In genomic region chr5:100217178-100218035, GRCm38 (mm10) we compare ENCODE assay signal across 9 mouse cellular contexts. TPM values are rescaled to one million over a fixed set of nuclear protein-coding genes. Genes with fewer than 3 reads are reported as not detected.
DNase-seq lines count a peak whose midpoint lies in the region; ATAC-seq and TF ChIP-seq lines count a peak whose summit lies in the region.
"Had no signal": no experiment of that assay in that cellular context is flagged by ENCODE, and none has a peak within 500 bp of the region (broad histone marks: within the 10 kb centered on the region; RNA-seq: fewer than 3 reads in every experiment).

No protein-coding gene starts in this region.

- ATAC-seq in granulocyte monocyte progenitor cell, adult 5-6 weeks (replicated peaks; ENCODE audit: poor library complexity, severe bottlenecking) = peak; percentile 89
- ATAC-seq in megakaryocyte progenitor cell, adult 5-6 weeks (replicated peaks; ENCODE audit: poor library complexity) = peak; percentile 87
- ATAC-seq in erythroid progenitor cell, adult 5-6 weeks (replicated peaks; ENCODE audit: low FRiP score, poor library complexity, severe bottlenecking) = no peak

- intact Hi-C loops in heart, postnatal 36 days (cut with DNase I) = no loop called here

- 27% methylated on average over 17 of the region's 17 CpGs for WGBS in heart, embryonic 10.5 days

- H3K4me1 ChIP-seq in heart, embryonic 10.5 days = peaks cover 39% of the 10 kb centered on the region
- peaks cover 3 to 12% of the 10 kb centered on the region in 2 experiments; a peak in 3 of 4 replicates for H3K4me1 ChIP-seq in ES-E14 (ENCODE audit: control insufficient read depth in 2 of 2, insufficient read depth in 2 of 2, low read length in 2 of 2, poor library complexity in 1 of 2)

- H3K36me3 ChIP-seq in heart, embryonic 10.5 days = no peaks in the 10 kb centered on the region
- H3K36me3 ChIP-seq in ES-E14 (ENCODE audit: control insufficient read depth, insufficient read depth, low read length, poor library complexity, severe bottlenecking) = no peaks in the 10 kb centered on the region
- H3K36me3 ChIP-seq: G1E had no signal

- H3K4me3 ChIP-seq in heart, embryonic 10.5 days = peak overlapping the region; percentile 31; the same call in 1 of the 2 replicates
- H3K4me3 ChIP-seq in ES-E14 (ENCODE audit: insufficient read depth in 1 of 2, low read depth in 1 of 2, low read length in 2 of 2, poor library complexity in 1 of 2, severe bottlenecking in 1 of 2) = peak overlapping the region; percentile 1 to 17; a peak in 2 of 4 replicates

- H3K27ac ChIP-seq in heart, embryonic 10.5 days = peak overlapping the region; percentile 56; the same call in 1 of the 2 replicates
- H3K27ac ChIP-seq in ES-E14 (ENCODE audit: insufficient read depth, low read depth, low read length, poor library complexity, severe bottlenecking) = no peak overlapping the region

- H3K27me3 ChIP-seq in heart, embryonic 10.5 days (ENCODE audit: insufficient read depth, poor library complexity, severe bottlenecking) = peaks cover 3% of the 10 kb centered on the region; the same call in 1 of the 2 replicates

- no peaks in the 10 kb centered on the region for H3K9me3 ChIP-seq in heart, embryonic 10.5 days
- H3K9me3 ChIP-seq in ES-E14 (ENCODE audit: control insufficient read depth, insufficient read depth, low read depth, low read length) = no peaks in the 10 kb centered on the region

- H3K9ac ChIP-seq in ES-E14 (ENCODE audit: insufficient read depth, low read depth, low read length, poor library complexity, severe bottlenecking) = no peak overlapping the region

- in situ Hi-C loops in ES-E14 (cut with MboI; ENCODE audit: low sequenced_read_pairs in 2 of 2, unreplicated experiment in 2 of 2) = no loop called here

- no peak for DNase-seq in heart, embryonic 10.5 days (ENCODE audit: low spot score)
- no peak for DNase-seq in heart, postnatal 36 days
- peak; percentile 39 for DNase-seq in ES-E14 (ENCODE audit: low read depth, low spot score)
- no peak for DNase-seq in layer of hippocampus, adult 9-10 months (ENCODE audit: low spot score)
- no peak for DNase-seq in ovary, postnatal 36 days (ENCODE audit: low spot score)

TF ChIP-seq in ES-E14, 5 proteins besides CTCF, POLR2A, EP300 and RAD21:
- TF ChIP-seq ZC3H11A (IDR thresholded peaks at IDR 0.05; ENCODE audit: borderline replicate concordance, low read depth, low read length) (no peak), HCFC1 (IDR thresholded peaks at IDR 0.05; ENCODE audit: borderline replicate concordance, insufficient read depth, low read length) (no peak), MAFK (IDR thresholded peaks at IDR 0.05; ENCODE audit: insufficient read depth, low read depth, low read length) (no peak), CHD2 (IDR thresholded peaks at IDR 0.05; ENCODE audit: low read depth, low read length) (no peak), ZNF384 (IDR thresholded peaks at IDR 0.05; ENCODE audit: low read depth, low read length) (no peak)
TF ChIP-seq in ES-E14: peak in this region for 0.

RNA-seq across cellular contexts. Expression of gene Tmem150c, which starts 57.8 kb away (rescaled TPM):
- polyA plus RNA-seq in heart, embryonic 10.5 days (2016; fragmentation: Nextera tagmentation; extraction: Ambion mirVana) = 1.4 and 2.3 TPM in 2 replicates
- total RNA-seq in heart, postnatal 36 days (2021) = 1 to 10 TPM; 3.3 to 9.5 TPM
- 0.22 and 0.74 TPM in 2 replicates for total RNA-seq in ES-E14 (2012; rRNA removed)
- total RNA-seq in granulocyte monocyte progenitor cell, adult 5-6 weeks (2014; fragmentation: Nextera tagmentation) = not detected in 2 replicates
- total RNA-seq in granulocyte monocyte progenitor cell, adult 5-6 weeks (2017) = not detected in 2 replicates
- total RNA-seq in megakaryocyte progenitor cell, adult 5-6 weeks (2015) = not detected in 2 replicates
- total RNA-seq in megakaryocyte progenitor cell, adult 5-6 weeks (2017) = not detected in 2 replicates
- total RNA-seq in erythroid progenitor cell, adult 5-6 weeks (2015; ENCODE audit: low replicate concordance) = not detected in 2 replicates
- total RNA-seq in erythroid progenitor cell, adult 5-6 weeks (2017; ENCODE audit: low replicate concordance) = 0.68 TPM in 1 of 2 replicates, not detected in the other
- polyA plus RNA-seq: G1E had no signal
